Mouse (Mus musculus) induced T-regulatory cell, adult 2 months (primary cell): ENCODE measurements at regions not wholly inside any gene's neighbourhood (a gene's known extent, or its start where the extent isn't known, plus 50 kb on each side); places are given as distances from the start of the nearest gene placed in this dataset.

Experiments used
- DNase-seq: peaks from one replicate; pipeline ENCODE4 v3.0.0-alpha.2; 2012; ENCODE audit warnings: low read depth

DNA sequence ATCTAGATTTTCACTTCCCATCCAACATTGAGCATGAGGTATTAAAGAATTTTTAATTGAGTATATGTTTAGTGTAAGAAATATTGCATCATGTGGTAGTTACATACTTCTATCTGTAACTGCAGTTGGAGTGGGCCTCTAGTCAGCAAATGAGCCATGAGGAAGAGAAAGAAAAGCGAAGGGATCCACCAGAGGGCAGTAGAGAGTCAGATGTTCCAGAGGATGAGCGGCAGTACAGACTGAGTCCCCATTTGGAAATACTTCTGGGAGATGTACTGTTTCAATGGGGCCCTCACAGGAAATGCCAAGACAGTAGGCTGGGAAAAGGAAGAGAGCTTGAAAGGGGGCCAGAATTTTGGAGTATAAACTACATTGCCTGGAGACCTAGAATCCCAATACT is 221.2 kb downstream of the Myh15 start:
- DNase-seq: peak; percentile 69

DNA sequence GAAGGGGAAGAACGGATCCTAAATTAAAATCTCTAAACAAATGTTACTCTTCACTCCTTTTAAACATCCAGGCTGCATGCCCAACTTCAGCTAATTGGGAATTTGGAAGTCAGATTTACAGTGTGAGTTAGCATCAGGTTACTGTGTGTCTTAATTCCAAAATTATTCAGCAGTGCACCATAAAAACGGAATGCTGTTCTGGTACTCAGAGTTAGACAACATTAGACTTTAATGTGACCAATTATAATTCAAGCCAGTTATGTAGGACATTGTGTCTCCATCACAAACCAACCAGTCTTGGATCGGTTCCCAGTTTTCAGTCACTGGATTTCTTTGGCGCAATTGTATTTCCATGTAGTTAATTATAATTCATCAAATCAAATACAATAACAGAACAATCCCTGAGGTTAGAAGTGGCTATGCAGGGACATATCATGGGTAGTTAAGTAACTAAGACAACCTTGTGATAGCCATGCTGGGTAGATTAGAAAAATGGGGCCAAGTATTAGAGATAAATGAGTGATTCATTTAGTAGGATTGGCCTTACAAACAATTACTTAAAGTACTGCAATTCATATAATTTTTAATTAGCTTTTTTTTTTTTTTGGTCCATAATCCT is 230.9 kb downstream of the Myh15 start:
- DNase-seq: no peak

DNA sequence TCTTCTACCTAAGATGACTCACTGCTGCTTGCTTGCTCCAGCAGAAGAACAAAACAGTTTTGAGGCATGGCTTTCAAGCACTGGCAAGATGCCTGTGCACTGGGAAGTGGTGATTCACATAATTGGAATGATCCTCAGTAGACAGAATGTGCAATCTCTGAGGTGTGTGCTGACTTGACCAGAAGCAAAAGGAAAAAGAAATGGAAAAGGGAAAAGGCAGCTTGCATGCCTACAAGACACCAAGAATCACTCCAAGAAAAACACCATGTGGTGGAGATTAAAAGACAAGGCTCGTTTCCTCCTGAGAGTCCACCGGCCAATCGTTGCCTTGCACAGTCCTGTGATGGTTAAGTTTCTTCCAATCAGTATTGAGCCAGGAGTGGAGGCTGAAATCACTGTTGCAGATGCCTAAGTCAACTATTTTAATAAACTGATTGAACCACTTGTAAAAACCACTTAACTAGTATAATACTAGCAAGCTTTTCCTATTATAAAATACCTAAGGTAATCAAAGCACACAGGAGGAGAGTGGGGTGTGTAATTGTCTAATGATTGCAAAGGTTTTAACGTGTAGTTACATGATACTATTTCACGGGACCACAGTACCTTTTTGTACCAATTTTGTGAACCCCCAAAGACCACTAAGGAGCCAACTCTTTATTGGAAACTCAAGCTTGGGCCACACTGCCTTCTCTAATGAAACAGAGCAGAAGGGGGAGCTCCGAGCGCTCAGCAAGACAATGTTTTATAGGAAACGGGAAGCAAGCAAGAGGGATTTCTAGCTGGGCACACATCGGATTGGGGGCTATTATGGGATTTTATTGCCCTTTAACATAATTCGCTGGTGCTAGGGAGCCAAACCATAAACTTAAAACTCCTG is 232.2 kb downstream of the Myh15 start:
- DNase-seq: no peak

DNA sequence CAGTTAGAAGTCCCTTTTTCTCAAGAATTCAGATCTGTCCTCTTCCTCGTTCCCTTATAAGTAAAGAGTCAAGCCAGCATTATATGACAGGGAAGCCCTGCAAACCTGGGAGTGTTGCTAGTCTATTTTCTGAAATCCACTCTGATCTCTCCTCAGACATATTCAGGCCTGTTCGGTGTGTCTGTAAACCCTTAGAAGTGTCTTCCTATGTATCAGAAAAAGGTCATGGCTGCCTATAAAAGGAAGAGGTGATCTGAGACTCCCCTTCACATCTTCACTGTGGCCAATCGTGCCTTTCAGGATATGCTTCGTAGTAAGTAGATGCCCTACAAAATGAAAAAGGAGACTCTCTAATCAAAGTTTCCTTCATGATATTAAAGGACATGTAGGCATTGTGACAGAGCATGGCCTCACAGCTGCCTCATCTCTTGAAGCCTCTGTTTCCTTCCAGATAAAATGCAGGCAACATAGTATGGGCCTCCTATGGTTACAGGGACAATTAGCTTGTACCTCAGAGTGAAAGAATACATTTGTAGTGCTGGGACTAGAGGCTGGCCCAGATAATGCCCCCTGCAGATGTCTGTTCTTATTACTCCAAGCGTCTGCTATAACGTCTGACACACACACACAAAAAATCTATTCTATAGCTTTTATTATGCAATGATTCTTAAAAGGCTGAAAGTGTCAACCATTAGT is 246.5 kb downstream of the Myh15 start:
- DNase-seq: no peak

DNA sequence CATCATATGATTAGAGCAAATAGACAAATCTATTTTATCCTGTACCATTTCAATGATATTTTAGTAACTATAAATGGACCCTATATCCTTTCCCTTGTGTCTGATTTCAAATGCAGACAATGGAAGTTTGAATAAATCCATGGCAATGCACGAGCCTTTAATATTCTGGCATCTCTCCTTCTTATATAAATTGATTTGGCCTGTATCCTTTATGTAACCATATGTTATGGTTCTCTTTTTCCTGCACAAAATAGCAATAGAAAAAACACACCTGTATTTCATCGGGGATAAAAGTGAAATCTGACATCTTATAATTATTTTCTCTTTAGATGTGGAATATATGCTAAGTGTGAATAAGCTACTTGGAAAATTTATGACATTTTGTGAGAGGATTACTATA is 247.1 kb downstream of the Myh15 start:
- DNase-seq: no peak

DNA sequence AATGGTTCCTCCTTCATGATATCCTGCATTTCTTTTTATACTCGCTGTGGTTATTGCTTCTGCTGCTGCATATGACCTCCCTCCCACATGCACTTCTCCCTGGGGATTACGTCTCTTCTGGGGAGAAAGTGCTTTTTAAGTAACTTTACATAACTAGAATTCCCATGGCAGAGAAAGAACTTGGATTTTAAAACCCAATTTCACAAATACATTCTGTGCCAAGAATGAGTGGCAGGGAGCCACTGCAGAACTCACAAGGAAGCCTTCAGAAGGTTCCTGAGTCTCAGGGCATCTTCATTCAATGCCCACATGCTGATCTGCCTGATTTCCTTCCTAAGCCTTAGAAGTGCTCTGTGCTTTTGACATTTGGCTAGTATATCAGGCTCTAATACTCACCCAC is 259.8 kb downstream of the Myh15 start:
- DNase-seq: no peak

DNA sequence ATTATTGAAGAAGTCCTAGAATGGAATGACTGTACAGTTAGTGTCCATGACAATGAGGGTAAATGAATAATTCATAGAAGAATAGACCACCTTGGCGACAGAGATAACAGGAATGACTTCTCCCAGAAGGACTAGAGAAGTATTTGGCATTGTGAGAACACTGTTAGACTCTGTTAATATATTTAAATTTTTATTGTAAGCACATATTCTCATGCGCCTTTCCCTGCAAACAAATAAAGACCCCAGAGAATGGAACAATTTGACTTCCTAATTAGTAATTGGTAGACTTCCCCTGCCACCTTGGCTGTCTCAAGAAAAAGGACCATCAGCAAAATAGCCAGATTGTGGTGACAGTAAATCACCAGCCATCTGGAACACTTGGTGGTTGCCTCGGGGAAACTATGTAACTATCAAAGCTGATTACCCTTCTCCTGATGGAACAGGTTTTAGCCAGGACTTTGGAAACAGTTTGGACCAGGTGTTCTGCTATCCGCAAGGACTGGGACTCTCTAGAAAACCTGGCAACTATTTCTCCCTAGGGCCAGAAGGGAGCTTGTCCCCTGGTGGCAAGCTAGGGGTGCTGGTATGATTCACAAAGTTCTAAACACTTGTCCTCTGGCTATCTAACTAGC is 261.9 kb downstream of the Myh15 start:
- DNase-seq: no peak

DNA sequence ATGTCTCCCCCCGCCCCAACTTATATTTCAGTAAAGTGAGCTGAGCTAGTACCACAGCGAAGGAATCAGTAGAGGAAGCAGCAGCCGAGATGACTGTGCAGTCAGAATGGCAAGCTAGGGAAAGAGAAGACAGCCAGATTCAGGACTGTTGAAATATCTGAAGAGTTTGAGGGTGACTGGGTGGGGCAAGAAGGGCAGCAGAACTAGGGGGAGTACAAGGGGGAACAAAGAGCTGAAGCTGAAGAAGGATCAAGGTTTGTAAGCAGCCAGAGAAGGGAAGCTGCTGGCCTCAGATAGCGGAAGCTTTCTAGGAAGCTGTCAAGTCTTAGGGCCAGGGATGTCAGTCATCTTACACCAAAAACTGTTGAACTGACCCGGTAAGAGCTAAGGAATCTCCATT is 262.5 kb downstream of the Myh15 start:
- DNase-seq: no peak

DNA sequence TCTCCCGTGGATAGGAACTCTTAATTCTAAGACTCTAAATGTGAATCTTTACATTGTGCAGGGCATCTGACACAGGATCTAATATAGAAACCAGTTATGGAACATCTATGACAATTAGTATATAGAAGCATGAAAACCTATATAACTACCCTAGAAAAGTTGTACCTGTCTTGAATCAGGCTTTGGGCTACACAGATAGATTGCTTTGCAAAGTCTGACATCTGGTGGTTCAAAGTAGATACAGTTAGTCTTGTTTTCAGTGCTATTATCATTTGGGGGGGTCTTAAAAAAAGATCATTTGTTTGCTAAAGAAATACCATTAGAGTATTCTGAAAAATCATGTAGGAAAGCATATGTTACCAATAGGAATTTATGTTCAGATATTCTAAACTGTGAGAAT is 264.7 kb downstream of the Myh15 start:
- peak; percentile 2 for DNase-seq

DNA sequence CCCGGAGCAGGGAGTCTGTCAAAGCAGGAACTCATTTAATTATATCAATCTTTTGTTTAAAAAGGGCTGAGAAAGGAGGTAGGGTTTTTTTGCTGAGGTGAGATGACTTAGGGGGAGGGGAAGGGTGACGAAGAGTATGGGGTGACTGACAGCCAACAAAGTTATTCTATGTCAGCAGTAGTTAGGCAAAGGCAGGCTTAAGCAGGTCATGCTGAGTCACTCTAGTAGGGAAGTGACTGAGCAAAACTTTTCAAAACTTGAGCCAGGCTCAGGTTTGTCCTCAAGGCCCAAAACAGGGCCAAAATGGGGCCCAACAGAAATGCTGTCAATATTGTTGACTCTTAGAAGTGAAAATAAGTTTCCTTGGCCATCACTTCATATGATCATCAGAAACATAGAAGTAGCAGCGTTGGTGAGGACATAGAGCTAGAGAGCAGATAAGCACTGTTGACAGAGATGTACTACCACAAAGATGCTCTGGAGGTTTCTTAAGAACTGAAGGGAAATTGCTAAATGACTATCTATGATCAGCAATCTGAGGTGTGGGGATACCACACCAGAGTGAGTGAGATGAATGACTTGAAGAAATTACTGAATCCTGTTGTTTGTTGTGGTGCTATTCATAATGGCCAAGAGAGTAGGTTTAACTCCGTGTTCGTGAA is 273.6 kb downstream of the Myh15 start:
- no peak for DNase-seq

DNA sequence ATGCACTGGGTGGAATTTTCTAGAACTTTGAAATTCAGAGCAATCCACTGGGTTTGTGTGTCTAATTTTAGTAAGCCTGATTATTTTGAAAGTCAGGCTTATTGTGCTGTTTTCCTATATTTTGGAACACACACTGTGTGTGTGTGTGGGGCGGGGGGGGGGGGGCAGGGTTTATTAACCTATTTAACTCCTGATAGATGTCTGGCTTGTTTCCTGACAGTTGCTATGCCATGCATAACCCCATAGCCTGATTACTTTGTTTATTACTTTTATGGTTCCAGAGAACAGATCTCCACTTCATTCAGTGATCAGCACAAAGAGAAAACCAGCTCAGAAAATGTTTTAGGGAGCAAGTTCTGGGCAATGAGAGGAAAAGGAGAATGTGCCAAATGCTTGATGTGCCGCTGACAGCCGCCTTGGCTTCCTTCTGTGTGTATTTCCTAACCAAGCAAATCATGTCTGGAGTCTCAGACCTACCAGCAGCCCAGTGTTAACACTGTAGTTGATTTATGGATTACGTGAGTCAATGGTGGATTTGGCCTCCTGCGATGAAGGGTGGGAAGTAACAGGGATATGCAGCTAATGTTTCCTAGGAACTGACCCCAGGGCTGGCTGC is 274.9 kb downstream of the Myh15 start:
- DNase-seq: no peak

DNA sequence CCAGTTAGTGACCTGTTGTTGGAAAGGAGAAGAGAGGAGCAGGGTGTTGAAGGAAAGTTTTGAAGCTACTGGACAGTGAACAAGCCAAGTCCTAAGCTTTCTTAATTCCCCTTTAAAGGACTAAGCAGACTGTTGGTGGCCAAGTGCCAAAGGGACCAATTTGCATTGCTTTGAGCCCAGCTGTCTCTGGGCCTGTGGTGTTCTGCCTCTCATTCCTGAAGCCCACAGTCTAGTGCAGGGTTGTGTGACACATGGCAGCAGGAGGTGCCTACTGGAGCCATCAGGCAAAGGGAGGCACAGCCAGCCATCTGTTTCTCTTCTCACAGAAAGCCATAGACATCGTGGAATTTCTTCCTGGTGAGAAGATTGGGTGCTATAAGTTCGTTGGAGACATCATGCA is 278.6 kb downstream of the Myh15 start:
- no peak for DNase-seq

DNA sequence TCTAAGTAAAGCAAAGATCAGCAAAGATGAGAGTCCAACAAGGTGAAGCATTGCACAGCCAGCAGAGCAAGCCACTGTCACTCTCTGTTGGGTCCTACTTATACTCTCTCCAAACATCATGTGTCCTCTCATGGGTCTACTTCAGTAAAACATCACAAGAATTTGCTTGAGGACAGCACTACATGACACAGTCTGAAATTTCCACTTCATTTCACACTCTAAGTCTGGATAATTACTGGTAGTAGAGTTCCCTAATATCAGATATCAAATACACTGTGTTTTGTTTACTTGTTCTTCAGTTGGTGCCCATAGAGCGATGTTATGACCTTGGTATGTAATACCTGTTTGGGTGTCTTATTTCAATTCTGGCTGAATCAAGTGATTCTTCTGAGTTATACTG is 280.7 kb downstream of the Myh15 start:
- DNase-seq: no peak

DNA sequence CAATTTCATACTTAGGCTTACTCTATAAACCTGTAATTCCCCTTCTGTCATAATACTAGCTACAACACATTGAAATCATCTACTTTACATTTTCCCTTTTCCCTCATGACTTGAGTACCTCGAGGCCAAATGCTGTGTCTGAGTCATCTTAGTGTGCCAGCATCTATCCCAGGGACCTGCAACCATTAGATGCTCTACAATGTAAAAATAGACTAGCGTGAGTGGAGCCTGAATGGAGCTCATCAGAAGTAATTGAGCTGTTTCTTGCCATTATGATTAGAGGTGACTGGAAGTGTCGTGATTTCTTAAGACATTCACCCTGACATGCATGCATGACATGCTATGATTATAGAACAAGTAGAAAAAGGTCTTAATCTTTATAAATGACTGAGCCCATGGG is 301.1 kb downstream of the Myh15 start:
- no peak for DNase-seq

DNA sequence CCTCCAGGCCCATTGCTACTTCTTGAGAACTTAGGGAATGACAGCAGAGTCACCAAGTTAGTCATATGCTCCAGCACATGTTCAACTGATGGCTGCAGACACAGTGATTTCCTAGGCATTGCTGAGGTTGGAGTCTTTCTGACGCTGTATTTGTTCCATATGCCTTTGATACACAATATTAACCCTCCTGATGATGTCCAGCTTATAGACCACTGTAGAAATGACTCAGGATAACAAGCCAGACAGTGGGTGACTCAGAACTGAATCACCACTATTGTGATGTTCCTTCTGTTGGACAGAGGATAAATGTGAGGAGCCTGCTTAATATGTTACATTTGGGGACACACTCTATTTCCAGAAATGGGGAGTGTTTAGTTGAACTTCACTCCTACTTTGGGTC is 304.4 kb downstream of the Myh15 start:
- DNase-seq: no peak

DNA sequence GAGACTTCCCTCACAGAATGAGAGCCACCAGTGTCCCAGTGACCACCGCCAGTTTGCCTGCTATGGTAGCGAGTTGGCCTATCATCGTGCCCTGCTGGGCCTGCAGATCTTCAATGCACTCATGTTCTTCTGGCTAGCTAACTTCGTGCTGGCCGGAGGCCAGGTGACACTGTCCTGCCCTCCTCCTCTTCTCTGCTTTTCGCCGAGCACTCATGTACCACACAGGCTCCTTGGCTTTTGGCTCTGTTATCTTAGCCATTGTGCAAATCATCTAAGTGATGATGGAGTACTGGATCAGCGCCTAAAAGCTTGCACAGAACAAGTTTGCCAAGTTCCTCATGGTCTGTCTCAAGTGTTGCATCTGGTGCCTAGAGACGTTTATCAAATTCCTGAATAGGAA is 312.2 kb downstream of the Myh15 start:
- no peak for DNase-seq

DNA sequence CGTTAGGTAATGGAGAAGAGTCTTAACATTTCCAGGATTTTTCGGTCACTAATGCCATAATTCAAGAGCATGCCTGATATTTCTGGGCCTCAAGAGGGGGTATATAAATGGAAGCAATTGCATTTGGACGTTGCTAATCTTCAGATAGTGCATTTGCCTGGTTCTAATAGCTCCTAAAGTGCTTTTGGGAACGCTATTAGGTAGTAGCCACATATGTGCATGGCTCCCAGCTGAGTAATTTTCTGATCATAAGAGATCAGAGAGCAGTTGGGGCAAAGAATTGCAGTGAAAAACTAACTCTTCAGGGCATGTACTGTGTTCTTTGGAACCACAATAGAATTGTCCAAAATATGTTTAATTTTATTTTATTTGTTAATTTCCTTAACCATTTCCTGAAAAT is 317.8 kb downstream of the Myh15 start:
- no peak for DNase-seq

DNA sequence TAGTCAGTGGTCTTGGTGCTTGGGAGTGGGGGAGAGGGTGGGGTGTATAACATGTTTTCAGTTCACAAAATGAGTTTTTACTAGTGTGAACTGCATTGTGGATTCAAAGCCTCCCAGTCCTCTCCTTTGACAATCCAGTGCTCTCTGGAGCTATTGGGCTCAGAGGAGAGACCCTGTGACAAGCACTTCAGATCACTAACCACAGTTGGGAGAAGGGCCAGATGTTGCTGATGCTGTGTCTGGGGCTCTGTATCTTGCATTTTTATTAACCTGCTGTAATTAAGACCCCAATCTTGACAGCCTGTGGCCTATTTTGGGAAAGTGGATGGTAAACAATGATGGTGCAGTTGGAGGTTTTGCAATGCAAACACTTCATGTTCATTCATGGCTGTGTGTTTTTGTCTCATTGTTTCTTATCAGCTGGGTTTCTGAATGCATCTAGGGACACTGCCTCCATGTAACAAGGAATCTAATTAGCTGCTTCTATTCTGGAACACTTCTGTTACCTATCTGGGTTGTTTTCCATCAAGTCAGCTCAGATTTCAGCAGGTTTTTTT is 320.0 kb upstream of the Ift57 start:
- DNase-seq: no peak

DNA sequence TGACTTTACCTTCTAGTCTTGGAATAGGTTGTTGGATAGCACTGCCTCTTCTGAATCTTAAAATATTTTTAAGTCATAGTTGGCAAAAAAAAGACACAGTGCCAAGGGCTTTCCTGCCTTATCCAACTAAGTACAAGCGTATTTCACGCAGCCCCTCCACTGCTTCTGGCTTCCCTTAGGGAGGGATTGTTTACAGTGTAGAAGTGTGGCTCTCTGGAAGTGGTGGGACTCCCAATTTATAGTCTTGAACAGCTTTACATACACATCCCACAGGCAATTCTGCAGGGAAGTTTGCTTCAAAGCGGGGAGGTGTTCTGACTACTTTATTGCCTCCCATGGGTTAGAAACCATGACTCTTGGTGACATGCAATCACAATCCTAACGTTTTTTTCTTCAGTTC is 310.9 kb upstream of the Ift57 start:
- no peak for DNase-seq

DNA sequence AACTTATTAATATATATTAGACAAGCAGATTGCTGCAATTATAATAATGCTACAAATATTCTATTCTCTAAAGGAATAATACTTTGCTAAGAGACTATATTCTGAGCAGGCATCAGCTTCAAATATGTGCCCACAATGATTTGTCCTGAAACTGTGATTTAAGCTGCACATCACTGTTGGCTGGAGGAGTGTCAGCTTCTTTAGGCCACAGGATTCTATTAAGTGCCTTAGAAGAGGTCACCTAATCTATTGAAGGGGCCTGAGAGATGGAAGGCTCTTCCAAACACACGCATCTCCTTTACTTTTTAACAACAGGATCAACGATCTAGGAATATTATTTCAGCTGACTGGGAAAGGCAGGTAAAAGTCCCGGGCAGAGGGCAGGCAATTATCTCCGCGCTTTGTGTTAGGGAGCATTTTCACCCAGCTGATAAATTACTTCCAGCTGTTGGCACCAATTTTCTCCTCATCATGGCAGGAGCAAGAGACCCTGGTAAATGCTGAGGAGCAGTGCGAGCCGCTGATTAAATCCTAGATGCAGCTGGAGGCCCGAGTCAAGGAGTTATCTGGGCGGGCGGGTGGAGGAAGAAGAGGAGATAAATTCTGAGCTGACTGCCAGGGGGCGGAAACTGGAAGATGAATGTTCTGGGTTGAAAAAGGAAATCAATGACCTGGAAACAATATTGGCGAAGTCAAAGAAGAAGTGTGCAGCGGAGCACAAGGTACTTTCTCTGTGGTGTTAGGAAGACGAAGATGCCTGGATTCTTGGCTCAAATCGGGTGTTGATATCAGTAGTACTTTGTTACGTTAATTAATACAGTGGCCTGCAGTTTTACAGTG is 290.9 kb upstream of the Ift57 start:
- DNase-seq: no peak

DNA sequence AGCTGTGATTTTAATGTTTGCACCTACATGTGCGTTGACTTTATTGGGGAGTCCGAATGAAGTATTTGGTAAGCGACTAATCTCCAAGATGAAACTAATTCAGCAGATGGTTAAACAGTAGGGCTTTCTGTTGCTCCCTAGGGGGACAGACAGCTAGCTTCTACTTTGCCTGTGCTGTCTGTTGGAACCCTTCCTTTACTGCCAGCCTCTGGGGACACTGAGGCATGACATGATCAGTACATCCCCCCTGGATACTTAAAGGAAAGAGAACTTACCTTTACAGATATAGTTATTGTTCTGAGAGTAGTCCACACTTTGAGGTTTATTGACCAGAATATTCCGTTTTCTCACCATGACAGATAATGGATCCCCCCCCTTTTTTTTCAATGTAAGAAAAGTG is 289.8 kb upstream of the Ift57 start:
- DNase-seq: no peak
